Mouse (Mus musculus): ENCODE data around the gene Zfp712. TPM values are rescaled to one million over a fixed set of nuclear protein-coding genes. Genes with fewer than 3 reads are reported as not detected.

Gene Zfp712
- polyA plus RNA-seq, 1 experiment from 2014 or later = 4.5 TPM

- Histone ChIP-seq H3K4me2 (no peak overlapping the region), H3K4me1 (peaks cover 4% of the 10 kb centered on the region; the same call in 1 of the 2 replicates), H3K27ac (no peak overlapping the region), H3K9me3 (peaks cover 4% of the 10 kb centered on the region), H3K9ac (no peak overlapping the region), H3K4me3 (no peak overlapping the region), H3K27me3 (no peaks in the 10 kb centered on the region), H3K36me3 (peaks cover 5% of the 10 kb centered on the region; the same call in 1 of the 2 replicates)
- no peak for ATAC-seq (ENCODE audit: insufficient number of reproducible peaks, insufficient read depth, low FRiP score, low TSS enrichment, low read depth)
- WGBS = 57% methylated on average over 7 of the region's 7 CpGs
These were observed 1.5 kb upstream of the Zfp712 start for GRCm38 (mm10) chr13:67062427-67062826.

DNA sequence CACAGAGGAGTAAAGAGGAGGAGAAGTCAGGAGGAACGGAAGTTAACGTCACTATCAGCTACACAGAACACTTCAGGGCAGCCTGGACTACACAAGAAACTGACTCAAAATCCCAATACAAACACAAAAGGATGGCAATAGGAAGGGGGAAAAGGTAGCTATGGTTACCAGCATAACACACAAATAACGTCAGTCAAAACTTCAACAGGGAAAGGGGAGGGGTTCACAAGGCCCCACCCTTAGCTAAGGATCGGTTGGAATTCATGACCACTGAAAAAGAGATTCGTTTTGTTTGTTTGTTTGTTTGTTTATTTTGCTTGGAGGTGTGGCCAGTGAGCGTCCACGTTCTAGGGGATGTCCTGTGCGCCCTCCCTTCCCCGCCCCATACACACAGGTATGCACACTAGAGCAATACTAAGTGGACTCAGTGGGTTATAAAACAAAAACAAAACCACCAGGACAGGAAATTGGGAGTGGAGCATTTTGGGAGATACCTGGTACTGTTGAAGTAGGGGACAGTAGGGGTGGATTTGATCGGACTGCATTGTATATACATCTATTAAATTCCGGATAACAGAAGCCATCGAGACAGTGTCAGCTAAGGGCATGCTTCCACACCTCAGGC, 697 bp downstream of the Zfp712 start:
- H3K27ac ChIP-seq = peak overlapping the region; percentile 91
- 3% methylated on average over 12 of the region's 12 CpGs for WGBS
- H3K36me3 ChIP-seq = no peaks in the 10 kb centered on the region
- ATAC-seq (ENCODE audit: insufficient number of reproducible peaks, insufficient read depth, low FRiP score, low TSS enrichment, low read depth) = peak; percentile 20; the same call in 1 of the 2 replicates
- no peaks in the 10 kb centered on the region for H3K27me3 ChIP-seq
- H3K4me2 ChIP-seq = peak overlapping the region; percentile 79
- peak overlapping the region; percentile 83 for H3K9ac ChIP-seq
- H3K4me1 ChIP-seq = peaks cover 4% of the 10 kb centered on the region; the same call in 1 of the 2 replicates
- H3K9me3 ChIP-seq = no peaks in the 10 kb centered on the region
- peak overlapping the region; percentile 71 for H3K4me3 ChIP-seq

Other genes with a start within 250 kb of the Zfp712 start
- gene Gm10767, start 156.3 kb downstream of the Zfp712 start, polyA plus RNA-seq (2015; fragmentation: Nextera tagmentation; extraction: Ambion mirVana) = 1.3 and 1.5 TPM in 2 replicates
- 8.5 and 9.2 TPM in 2 replicates for gene Zfp708, start 36.8 kb upstream of the Zfp712 start, polyA plus RNA-seq (2015; fragmentation: Nextera tagmentation; extraction: Ambion mirVana)
- gene Gm28557, start 47.4 kb upstream of the Zfp712 start, polyA plus RNA-seq (2015; fragmentation: Nextera tagmentation; extraction: Ambion mirVana) = 2.3 and 3.3 TPM in 2 replicates
- 0.13 and 0.25 TPM in 2 replicates for gene Rslcan18, start 55.1 kb upstream of the Zfp712 start, polyA plus RNA-seq (2015; fragmentation: Nextera tagmentation; extraction: Ambion mirVana)
- 2.2 and 2.7 TPM in 2 replicates for gene Zfp759, start 60.5 kb upstream of the Zfp712 start, polyA plus RNA-seq (2015; fragmentation: Nextera tagmentation; extraction: Ambion mirVana)
- 8.0 and 8.9 TPM in 2 replicates for gene Rsl1, start 112.0 kb upstream of the Zfp712 start, polyA plus RNA-seq (2015; fragmentation: Nextera tagmentation; extraction: Ambion mirVana)
- 3.2 and 3.5 TPM in 2 replicates for gene Zfp455, start 133.3 kb upstream of the Zfp712 start, polyA plus RNA-seq (2015; fragmentation: Nextera tagmentation; extraction: Ambion mirVana)
- 1.9 and 2.1 TPM in 2 replicates for gene Zfp458, start 217.3 kb upstream of the Zfp712 start, polyA plus RNA-seq (2015; fragmentation: Nextera tagmentation; extraction: Ambion mirVana)
- 0.41 and 1.1 TPM in 2 replicates for gene Zfp457, start 245.3 kb upstream of the Zfp712 start, polyA plus RNA-seq (2015; fragmentation: Nextera tagmentation; extraction: Ambion mirVana)